Mouse (Mus musculus) bone marrow, adult 2 months (tissue): ENCODE measurements around the gene Nr4a2.

Experiments
- CTCF ChIP-seq: fragments of 200-500 bp; IDR thresholded peaks from 2 replicates; pipeline ENCODE4 v1.5.1; 2011; ENCODE audit warnings: low read length, control low read depth; ENCODE audit not compliant: control insufficient read depth, insufficient read depth
- POLR2A ChIP-seq: fragments of 200-500 bp; IDR thresholded peaks from 2 replicates; pipeline ENCODE4 v1.6.1; 2011; ENCODE audit warnings: low read depth, mild to moderate bottlenecking, control low read depth, low read length, borderline replicate concordance; ENCODE audit not compliant: control insufficient read depth

- TF ChIP-seq CTCF = no peak
- TF ChIP-seq POLR2A = no peak
Measured at GRCm38 (mm10) chr2:57113431-57113830, 10.4 kb downstream of the Nr4a2 start.
